Mouse (Mus musculus) heart, postnatal 4 days (tissue): Measurements from ENCODE around the gene 1700102P08Rik. TPM values are rescaled to one million over a fixed set of nuclear protein-coding genes. Genes with fewer than 3 reads are reported as not detected.

Source experiments
- total RNA-seq, 2 experiments: library from RNA; stranded (reverse); gene quantifications; 2 replicates each; pipeline ENCODE4 v1.2.3; 2021

1700102P08Rik gene
- total RNA-seq, 2 experiments from 2014 or later: 0.64 to 1.1 TPM

Other genes with a start within 250 kb of the 1700102P08Rik start
- under 1 TPM; 0.07 to 0.11 TPM for gene Bsn, start 202.4 kb upstream of the 1700102P08Rik start, total RNA-seq
- 100 to 1,000 TPM; 307 to 326 TPM for gene Dag1, start 128.8 kb upstream of the 1700102P08Rik start, total RNA-seq
- 10 to 100 TPM; 19.3 to 21.2 TPM for gene Nicn1, start 102.4 kb upstream of the 1700102P08Rik start, total RNA-seq
- 1 to 10 TPM; 3.6 to 6.0 TPM for gene Amt, start 96.0 kb upstream of the 1700102P08Rik start, total RNA-seq
- gene Rhoa, start 86.7 kb upstream of the 1700102P08Rik start, total RNA-seq: 100 to 1,000 TPM; 341 to 348 TPM
- gene Tcta, start 86.6 kb upstream of the 1700102P08Rik start, total RNA-seq: 10 to 100 TPM; 15.9 to 19.1 TPM
- gene Gpx1, start 53.9 kb upstream of the 1700102P08Rik start, total RNA-seq: 100 to 1,000 TPM; 159 to 185 TPM
- gene Usp4, start 45.0 kb upstream of the 1700102P08Rik start, total RNA-seq: 100 to 1,000 TPM; 105 to 108 TPM
- gene Ccdc36, start 35.7 kb downstream of the 1700102P08Rik start, total RNA-seq: under 1 TPM; 0.10 to 0.11 TPM
- not detected for gene BC048562, start 43.7 kb downstream of the 1700102P08Rik start, total RNA-seq
- 10 to 100 TPM; 27.0 to 28.4 TPM for gene Ccdc71, start 67.7 kb downstream of the 1700102P08Rik start, total RNA-seq
- gene Klhdc8b, start 68.8 kb downstream of the 1700102P08Rik start, total RNA-seq: 10 to 100 TPM; 43.9 to 45.6 TPM
- gene Lamb2, start 86.9 kb downstream of the 1700102P08Rik start, total RNA-seq: 100 to 1,000 TPM; 217 to 229 TPM
- gene Usp19, start 97.8 kb downstream of the 1700102P08Rik start, total RNA-seq: 100 to 1,000 TPM; 108 to 109 TPM
- 10 to 100 TPM; 75.7 to 83.6 TPM for gene Qars, start 114.9 kb downstream of the 1700102P08Rik start, total RNA-seq
- 10 to 100 TPM; 93.5 to 94.0 TPM for gene Qrich1, start 124.0 kb downstream of the 1700102P08Rik start, total RNA-seq
- 10 to 100 TPM; 77.5 to 79.6 TPM for gene Impdh2, start 167.5 kb downstream of the 1700102P08Rik start, total RNA-seq
- 10 to 100 TPM; 57.0 to 64.2 TPM for gene Ndufaf3, start 174.6 kb downstream of the 1700102P08Rik start, total RNA-seq
- gene Dalrd3, start 177.1 kb downstream of the 1700102P08Rik start, total RNA-seq: 10 to 100 TPM; 20.6 to 21.6 TPM
- gene Wdr6, start 185.9 kb downstream of the 1700102P08Rik start, total RNA-seq: 10 to 100 TPM; 36.6 to 40.0 TPM
- 10 to 100 TPM; 13.2 to 13.4 TPM for gene P4htm, start 204.9 kb downstream of the 1700102P08Rik start, total RNA-seq